Mouse (Mus musculus) liver, embryonic 13.5 days (tissue): ENCODE results near the gene Prrt3. TPM values are rescaled to one million over a fixed set of nuclear protein-coding genes. Genes with fewer than 3 reads are reported as not detected.

Source experiments
- microRNA-seq: library from miRNA; unstranded; fragments of <30 nt; microRNA quantifications from one replicate; pipeline ENCODE4, GENCODE M21; 2016
- polyA plus RNA-seq: library from polyadenylated mRNA; unstranded; fragments of >200 nt; fragmentation: Nextera tagmentation; extraction: Ambion mirVana; gene quantifications from 2 replicates; pipeline ENCODE4 v1.2.1, GENCODE M21; 2015

The Prrt3 gene
- polyA plus RNA-seq, 1 experiment from 2014 or later: 0.07 TPM

Small RNAs within 50 kb of the gene (microRNA-seq; reads per million reads assigned to microRNA genes)
- not detected for gene Gm23365

Other genes with a start within 250 kb of the Prrt3 start
- gene Cpne9, start 219.6 kb downstream of the Prrt3 start, polyA plus RNA-seq: 0.17 TPM in 1 of 2 replicates, not detected in the other
- gene Brpf1, start 194.8 kb downstream of the Prrt3 start, polyA plus RNA-seq: 7.5 and 9.2 TPM in 2 replicates
- gene Ogg1, start 175.0 kb downstream of the Prrt3 start, polyA plus RNA-seq: 5.6 and 6.8 TPM in 2 replicates
- gene Camk1, start 157.9 kb downstream of the Prrt3 start, polyA plus RNA-seq: 19.9 and 22.6 TPM in 2 replicates
- gene Tada3, start 124.0 kb downstream of the Prrt3 start, polyA plus RNA-seq: 22.6 TPM in 2 replicates
- 262 and 272 TPM in 2 replicates for gene Arpc4, start 123.8 kb downstream of the Prrt3 start, polyA plus RNA-seq
- 0.62 and 0.85 TPM in 2 replicates for gene Ttll3, start 112.7 kb downstream of the Prrt3 start, polyA plus RNA-seq
- gene Rpusd3, start 82.6 kb downstream of the Prrt3 start, polyA plus RNA-seq: 13.4 and 19.2 TPM in 2 replicates
- gene Cidec, start 66.2 kb downstream of the Prrt3 start, polyA plus RNA-seq: 0.10 TPM in 1 of 2 replicates, not detected in the other
- 51.8 and 53.3 TPM in 2 replicates for gene Jagn1, start 59.4 kb downstream of the Prrt3 start, polyA plus RNA-seq
- gene Il17re, start 43.4 kb downstream of the Prrt3 start, polyA plus RNA-seq: 0.16 and 0.20 TPM in 2 replicates
- gene Il17rc, start 30.5 kb downstream of the Prrt3 start, polyA plus RNA-seq: 5.3 and 6.2 TPM in 2 replicates
- gene Creld1, start 18.6 kb downstream of the Prrt3 start, polyA plus RNA-seq: 7.4 and 8.0 TPM in 2 replicates
- 47.5 and 54.9 TPM in 2 replicates for gene Emc3, start 29.7 kb upstream of the Prrt3 start, polyA plus RNA-seq
- 9.7 and 11.0 TPM in 2 replicates for gene Fancd2, start 29.8 kb upstream of the Prrt3 start, polyA plus RNA-seq
- 0.09 TPM in 1 of 2 replicates, not detected in the other for gene Fancd2os, start 98.8 kb upstream of the Prrt3 start, polyA plus RNA-seq
- 101 and 104 TPM in 2 replicates for gene Brk1, start 102.8 kb upstream of the Prrt3 start, polyA plus RNA-seq
- 7.8 and 9.4 TPM in 2 replicates for gene Vhl, start 122.0 kb upstream of the Prrt3 start, polyA plus RNA-seq
- 12.1 and 14.9 TPM in 2 replicates for gene Irak2, start 136.5 kb upstream of the Prrt3 start, polyA plus RNA-seq
- gene Tatdn2, start 195.1 kb upstream of the Prrt3 start, polyA plus RNA-seq: 0.94 and 1.0 TPM in 2 replicates
- not detected in 2 replicates for gene Ghrl, start 217.9 kb upstream of the Prrt3 start, polyA plus RNA-seq
- 147 and 150 TPM in 2 replicates for gene Sec13, start 238.8 kb upstream of the Prrt3 start, polyA plus RNA-seq